Mouse (Mus musculus): ENCODE measurements around the gene 9130230L23Rik.

DNA sequence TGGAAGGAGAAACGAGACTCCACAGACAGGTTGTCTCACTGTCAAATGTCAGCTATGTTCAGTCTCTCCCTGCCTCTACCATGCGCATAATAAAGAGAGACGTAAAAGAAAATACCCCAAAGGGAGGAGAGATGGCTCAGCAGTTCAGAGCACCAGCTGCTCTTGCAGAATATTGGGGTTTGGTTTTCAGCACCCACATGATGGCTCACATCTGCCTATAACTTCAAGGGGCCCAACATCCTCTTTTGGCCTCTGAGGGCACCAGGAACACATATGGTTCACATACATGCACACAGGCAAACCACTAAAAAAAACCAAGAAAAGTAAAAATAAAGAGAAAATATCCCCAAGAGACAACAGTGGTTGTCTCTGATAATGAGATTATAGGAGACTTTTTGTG lies 54.3 kb downstream of the 9130230L23Rik start:
- no peak for TF ChIP-seq POLR2A (IDR thresholded peaks at IDR 0.05; ENCODE audit: borderline replicate concordance, extremely low read depth, low read depth, low read length)
- no peak for TF ChIP-seq CTCF (IDR thresholded peaks at IDR 0.05; ENCODE audit: insufficient read depth, low read length)
